Mouse (Mus musculus) right cerebral cortex, postnatal 36 days (tissue): ENCODE measurements around the gene Rac2.

Experiments
- DNase-seq, 2 experiments: peaks; one replicate each; pipeline ENCODE4 v3.0.0; 2022; ENCODE audit warnings: low spot score in 2 of 2, mixed read lengths in 1 of 2

The Rac2 gene

GRCm38 (mm10) chr15:78572658-78573397, at the start of gene Rac2:
Gene Rac2 (minus strand): TSS chr15:78572783.
- DNase-seq: no peak

DNA sequence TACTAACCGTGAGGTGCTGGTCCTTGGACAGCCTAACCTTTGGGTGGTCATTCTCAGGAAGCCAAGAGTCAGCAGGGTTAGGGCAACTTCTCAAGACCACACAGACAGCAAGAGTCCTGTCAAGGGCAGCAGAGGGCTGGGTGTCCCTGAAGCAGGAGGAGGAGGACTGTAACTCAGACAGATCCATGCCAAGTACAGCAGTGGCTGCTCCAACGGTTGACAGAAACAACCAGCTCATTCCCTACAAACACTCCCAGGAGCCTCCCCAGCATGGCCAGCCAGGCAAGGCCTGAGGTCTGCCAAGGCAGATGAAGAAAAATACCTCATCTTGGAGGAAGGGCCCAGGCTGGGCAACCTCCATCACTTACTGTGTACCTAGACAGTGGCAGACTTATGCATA, 44.4 kb upstream of the Rac2 start:
- DNase-seq: no peak

DNA sequence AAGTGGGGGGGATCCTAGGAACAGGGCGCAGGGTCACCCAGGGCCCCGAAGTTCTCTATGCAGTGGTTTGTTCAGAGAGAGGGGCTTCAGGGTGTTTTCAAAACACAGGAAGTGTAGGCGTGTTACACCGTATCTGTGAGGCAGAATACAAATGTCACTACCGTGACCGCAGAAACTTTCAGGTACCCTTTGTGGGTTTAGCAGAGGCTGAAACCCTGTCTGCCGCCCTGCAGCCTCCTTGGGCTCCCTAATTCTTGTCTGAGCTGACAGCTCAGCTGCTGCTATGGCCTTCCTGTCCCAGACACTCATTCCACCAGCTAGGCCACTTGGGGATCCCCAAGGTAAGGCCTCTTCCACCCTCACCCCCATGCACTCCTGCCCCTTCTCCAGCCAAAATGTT, 42.0 kb upstream of the Rac2 start:
- DNase-seq: no peak

DNA sequence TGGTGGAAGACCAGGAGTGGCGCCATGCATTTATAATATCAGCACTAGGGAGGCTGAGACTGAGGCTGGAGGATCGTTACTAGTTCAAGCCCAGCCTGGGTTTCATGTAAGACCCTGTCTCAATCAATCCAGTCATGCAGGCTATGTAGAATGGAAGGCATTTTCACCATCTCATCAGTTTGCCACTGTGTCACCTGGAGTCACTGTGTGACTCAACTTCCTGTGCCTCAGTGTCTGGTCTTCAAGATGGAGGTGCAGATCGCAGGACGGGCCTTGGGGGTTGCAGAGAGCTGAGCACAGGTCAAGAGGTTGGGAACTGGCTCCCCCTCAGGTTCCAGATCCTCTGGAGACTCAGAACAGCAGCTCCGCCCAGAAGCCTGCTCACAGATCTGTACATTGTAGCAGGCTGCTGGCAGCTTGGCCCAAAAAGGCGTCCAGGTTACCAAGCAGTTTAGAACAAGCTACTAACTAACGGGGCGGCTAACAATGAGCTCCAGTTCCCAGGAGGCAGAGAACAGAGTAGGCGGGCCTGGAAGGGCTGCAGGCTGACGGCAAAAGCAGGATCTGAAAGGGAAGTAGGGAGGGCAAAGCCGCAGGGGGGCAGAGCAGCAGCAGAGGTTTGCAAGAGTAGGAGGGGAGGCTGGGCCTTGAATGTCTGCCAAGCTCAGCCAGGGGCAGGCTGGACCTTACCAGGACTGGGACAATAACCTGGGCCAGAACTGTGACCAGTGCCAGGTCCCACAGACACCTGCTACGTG, 38.3 kb upstream of the Rac2 start:
- peak; percentile 38 to 67 for DNase-seq

GRCm38 (mm10) chr15:78607463-78607862, 34.9 kb upstream of the Rac2 start:
- peak in 1 of 2 experiments; percentile 32 for DNase-seq

- DNase-seq: no peak
These were observed 33.5 kb upstream of the Rac2 start for GRCm38 (mm10) chr15:78606059-78606458.

DNA sequence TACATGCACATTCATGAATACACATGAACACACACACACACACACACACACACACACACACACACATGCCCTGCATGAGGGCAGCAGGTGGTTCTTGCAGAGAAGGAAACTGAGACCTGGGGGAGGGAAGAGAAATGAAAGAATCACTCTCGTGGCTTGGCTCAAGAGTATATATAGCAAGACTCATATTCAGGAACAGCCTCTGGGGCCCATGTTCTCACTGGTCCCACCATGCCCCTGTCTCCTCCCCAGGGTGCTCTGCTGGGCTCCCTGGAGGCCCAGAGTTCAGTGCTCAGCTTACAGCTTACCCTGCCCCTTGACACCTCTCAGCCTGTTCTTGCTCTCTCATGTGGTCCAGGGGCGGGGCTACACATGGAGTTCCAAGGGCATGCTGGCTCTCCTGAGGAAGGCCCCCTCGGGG, 32.8 kb upstream of the Rac2 start:
- no peak for DNase-seq

DNA sequence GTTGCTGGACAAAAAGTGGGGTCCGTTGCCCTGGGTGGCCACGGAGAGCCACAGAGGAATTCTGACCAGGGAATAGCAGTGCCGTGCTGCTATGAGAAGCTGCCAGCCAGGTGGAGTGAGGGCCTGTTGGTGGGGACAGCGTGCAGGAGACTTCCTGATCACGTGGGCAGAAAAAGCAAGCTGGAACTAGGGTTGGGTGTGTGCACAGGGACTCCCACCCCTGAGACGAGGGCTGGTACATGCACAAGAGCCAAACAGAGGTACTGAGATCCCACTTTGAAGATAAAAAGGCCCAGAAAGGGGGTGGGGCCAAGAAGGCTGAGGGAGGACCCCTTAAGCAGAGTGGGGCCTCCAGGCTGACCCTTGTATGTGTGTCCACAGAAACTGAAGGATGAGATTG, 31.7 kb upstream of the Rac2 start:
- DNase-seq: no peak

DNA sequence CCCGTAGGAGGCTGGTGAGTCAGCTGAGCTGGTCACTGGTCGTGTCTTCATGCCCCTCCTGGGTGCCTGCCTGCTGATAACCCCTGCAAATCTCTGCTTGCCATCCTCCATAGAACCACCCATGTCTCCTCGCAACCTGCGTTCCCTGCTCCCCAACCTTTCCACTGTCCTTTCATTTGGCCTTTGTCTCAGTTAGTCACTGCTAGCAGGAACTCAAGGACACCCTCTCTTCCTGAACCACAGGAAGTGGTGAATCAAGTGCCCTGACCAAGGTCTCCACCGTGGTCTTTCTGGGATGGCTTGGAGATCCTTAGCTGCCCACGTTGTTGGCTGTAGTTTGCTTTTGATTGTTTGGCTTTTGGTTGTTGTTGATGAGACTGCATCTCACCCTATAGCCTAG, 28.6 kb upstream of the Rac2 start:
- DNase-seq: no peak

DNA sequence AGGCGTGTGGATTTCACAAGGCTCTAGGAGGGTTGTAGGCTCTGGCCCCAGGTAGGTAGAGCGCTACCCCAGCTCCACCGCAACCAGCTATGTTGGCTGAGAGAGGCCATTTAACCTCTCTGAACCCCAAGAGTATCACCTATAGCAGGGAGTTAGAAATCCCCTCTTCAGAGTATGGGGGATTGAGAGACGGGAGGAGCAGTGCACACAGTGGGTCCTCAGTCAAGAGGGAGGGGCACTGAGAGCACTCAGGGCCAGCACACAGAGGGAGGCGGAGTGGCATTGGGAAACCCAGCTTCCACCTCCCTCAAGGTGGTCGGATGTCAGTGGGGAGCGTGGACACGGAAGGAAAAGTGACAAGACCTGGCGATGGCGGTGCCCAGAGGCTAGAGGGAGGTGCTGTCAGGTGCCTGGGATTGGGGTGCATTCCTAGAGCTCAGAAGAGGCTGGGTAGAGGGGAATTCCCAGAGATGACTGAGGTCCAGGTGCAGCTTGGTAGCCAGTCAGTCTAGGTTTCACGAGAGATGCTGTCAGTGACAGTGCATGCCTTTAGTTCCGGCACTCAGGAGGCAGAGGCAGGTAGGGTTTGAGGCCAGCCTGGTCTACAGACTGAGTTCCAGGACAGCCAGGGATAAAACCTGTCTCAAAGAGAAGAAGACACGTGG, 27.1 kb upstream of the Rac2 start:
- no peak for DNase-seq

GRCm38 (mm10) chr15:78599124-78599523, 26.5 kb upstream of the Rac2 start:
- DNase-seq: no peak

GRCm38 (mm10) chr15:78597729-78598128, 25.1 kb upstream of the Rac2 start:
- DNase-seq: no peak

GRCm38 (mm10) chr15:78596914-78597313, 24.3 kb upstream of the Rac2 start, which contains the start of gene Cyth4:
Gene Cyth4 (plus strand): TSS chr15:78597047.
- DNase-seq: no peak

DNA sequence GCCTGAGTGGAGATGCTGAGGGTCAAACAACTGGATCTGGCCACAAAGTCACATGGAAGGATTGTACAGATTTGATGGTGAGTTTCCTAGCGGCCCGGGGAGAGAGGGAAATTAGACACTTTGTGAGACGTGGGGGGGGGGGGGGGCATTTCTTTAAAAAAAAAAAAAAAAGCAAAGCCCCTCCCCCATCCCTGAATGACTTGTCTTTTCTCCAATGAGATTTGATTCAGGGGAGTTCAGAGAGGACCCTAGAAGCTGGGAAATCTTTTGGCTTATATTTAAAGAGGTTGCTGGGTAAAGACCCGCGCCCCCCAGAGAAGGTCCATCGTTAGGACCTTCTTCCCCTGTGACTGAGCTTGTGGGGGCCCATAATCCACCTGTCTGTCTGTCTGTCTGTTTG, 23.9 kb upstream of the Rac2 start:
- DNase-seq: no peak

DNA sequence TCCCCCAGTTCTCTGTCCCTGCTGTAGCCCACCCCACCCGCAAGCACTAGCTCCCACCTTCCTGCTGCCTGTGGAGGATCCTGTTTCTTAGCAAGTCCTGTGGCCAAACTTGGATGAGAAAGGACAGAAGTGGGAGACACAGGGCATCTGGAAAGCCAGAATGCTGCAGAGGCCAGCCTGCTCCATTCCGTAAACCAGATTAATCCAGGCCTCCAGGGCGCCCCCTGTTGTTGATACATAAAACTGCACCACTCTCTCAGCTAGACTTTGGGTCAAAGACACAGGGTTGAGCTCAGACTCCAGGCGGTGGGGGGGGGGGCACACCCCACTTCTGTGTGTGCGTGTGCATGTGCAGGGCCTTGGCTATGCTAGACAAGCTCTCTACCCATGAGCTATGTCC, 22.9 kb upstream of the Rac2 start:
- no peak for DNase-seq

DNA sequence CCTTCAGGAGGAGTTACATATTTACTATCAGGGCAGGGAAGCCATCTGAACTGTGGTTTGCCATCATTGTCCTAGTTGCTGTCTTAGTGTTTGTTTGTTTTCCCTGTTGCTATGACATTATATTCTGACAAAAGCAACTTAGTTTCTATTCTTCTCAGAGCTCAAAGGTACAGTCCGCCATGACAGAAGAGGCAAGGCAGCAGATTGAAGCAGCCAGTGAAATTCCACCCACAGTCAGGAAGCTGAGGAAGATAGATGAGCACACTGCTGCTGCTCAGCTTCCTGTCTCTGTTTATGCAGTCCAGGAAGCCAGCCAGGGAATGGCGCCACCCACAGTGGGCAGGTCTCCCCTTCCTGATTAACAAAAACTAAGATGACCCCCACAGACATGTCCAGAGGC, 22.2 kb upstream of the Rac2 start:
- DNase-seq: no peak

DNA sequence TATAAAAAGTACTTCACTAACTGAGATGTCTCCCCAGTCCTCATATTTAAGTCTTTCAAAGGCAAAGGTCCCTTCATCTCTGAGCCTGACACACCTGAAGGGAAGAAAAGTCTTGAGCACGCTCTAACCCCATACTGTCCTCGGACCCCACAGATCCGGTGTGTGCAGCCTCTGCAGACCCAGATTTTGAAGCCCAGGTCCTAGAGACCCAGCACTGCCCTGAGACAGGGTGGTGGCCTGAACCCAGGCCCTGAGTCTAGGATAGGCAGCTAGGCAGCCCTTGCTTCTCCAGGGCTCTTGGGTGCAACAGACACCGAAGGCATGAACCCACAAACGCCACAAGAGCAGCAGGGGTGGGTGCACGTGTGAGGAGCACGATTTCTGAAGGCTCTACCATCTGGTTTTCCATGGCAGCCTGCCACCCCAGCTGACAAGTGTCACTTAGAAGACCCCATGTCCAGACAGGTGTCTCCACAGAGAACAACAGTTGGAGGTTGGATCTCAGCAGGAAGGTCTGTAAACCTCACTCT, 21.4 kb upstream of the Rac2 start:
- DNase-seq: no peak

GRCm38 (mm10) chr15:78592452-78592968, 19.9 kb upstream of the Rac2 start:
- DNase-seq: no peak

DNA sequence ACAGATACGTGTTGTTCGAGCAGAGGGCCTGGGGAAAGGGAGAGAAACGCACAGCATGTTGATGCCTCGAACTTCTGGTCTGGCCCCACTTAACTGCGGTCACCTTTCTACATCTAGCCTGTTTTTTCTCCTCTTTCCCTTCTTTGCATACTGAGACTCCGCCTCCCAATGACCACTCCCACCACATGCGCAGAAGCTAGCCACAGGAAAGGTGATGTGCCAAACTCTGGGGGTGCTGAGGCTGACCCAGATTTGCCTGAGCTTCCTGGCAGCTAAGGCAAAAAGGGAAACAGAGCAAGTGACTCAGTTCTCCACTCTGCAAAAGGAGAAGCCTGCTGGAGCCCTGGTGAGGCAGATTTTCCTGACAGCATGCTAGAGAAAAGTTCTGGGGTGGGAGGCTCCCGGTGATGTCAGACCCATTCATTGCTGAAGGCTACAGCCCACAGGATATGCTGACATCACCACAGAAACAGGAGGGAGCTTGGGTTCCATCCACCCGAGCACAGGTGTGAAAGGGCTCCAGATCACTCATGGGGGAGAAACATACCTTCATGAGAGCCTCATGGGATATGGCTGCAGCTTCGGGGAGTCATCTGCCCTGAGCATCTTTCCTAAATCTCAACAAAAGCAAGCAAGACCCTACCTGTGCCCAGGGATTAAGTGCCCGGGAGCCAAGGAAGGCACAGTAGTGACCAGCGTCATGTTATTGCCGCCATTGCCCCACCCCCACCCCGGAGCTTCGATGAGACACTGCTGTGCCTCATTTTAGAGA, 19.3 kb upstream of the Rac2 start:
- DNase-seq: no peak

GRCm38 (mm10) chr15:78590785-78591184, 18.2 kb upstream of the Rac2 start:
- no peak for DNase-seq

DNA sequence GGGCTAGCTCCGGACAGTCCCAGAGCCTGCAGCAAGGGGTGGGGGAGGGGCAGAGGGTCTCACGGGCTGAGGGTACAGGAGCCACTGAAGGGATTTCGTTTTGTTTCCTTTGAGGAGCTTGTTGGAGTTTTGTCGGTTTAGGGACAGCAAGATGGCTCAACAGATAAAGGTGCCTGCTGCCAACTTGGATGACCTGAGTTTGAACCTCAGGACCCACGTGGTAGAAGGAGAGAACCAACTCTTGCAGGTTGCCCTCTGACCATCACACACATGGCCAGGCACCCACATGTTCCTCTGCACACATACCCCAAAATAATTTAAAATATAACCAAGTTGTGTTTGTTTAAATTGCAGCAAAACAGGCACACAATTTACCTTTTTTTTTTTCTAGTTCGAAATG, 17.4 kb upstream of the Rac2 start:
- no peak for DNase-seq
